Mouse (Mus musculus): ENCODE results near the gene Copz2. TPM values are rescaled to one million over a fixed set of nuclear protein-coding genes. Genes with fewer than 3 reads are reported as not detected.

Gene Copz2
- polyA plus RNA-seq, 1 experiment from 2014 or later = 22.2 TPM

- WGBS = 2% methylated on average over 24 of the region's 24 CpGs
- H3K4me2 ChIP-seq (ENCODE audit: low read length) = peak overlapping the region; percentile 33
- H3K27ac ChIP-seq (ENCODE audit: low read depth, low read length) = peak overlapping the region; percentile 96
- no peaks in the 10 kb centered on the region for H3K27me3 ChIP-seq (replicated peaks; ENCODE audit: control insufficient read depth, insufficient read depth, low read length)
- H3K36me3 ChIP-seq (ENCODE audit: control insufficient read depth, insufficient read depth, low read length) = no peaks in the 10 kb centered on the region
- H3K9ac ChIP-seq (ENCODE audit: low read depth, low read length) = peak overlapping the region; percentile 11
- H3K4me1 ChIP-seq (ENCODE audit: control insufficient read depth, insufficient read depth, low read depth, low read length) = peaks cover 50% of the 10 kb centered on the region
- H3K9me3 ChIP-seq (ENCODE audit: control insufficient read depth, low read length) = no peaks in the 10 kb centered on the region
- H3K4me3 ChIP-seq (ENCODE audit: low read length) = no peak overlapping the region
- peak; percentile 25 for ATAC-seq
Observed at GRCm38 (mm10) chr11:96872441-96873379, 23.0 kb downstream of the Copz2 start.

- Histone ChIP-seq H3K4me1 (ENCODE audit: control insufficient read depth, insufficient read depth, low read depth, low read length) (peaks cover 50% of the 10 kb centered on the region), H3K9ac (ENCODE audit: low read depth, low read length) (peak overlapping the region; percentile 44), H3K4me2 (ENCODE audit: low read length) (no peak overlapping the region), H3K27me3 (replicated peaks; ENCODE audit: control insufficient read depth, insufficient read depth, low read length) (no peaks in the 10 kb centered on the region), H3K36me3 (ENCODE audit: control insufficient read depth, insufficient read depth, low read length) (no peaks in the 10 kb centered on the region), H3K4me3 (ENCODE audit: low read length) (no peak overlapping the region), H3K9me3 (ENCODE audit: control insufficient read depth, low read length) (no peaks in the 10 kb centered on the region), H3K27ac (ENCODE audit: low read depth, low read length) (peak overlapping the region; percentile 96)
- WGBS = 17% methylated on average over 11 of the region's 11 CpGs
- ATAC-seq = no peak
Observed at GRCm38 (mm10) chr11:96873601-96874140, 24.0 kb downstream of the Copz2 start.

GRCm38 (mm10) chr11:96875270-96875669 lies 25.6 kb downstream of the Copz2 start:
- peak overlapping the region; percentile 72 for H3K4me2 ChIP-seq (ENCODE audit: low read length)
- ATAC-seq = no peak
- no peaks in the 10 kb centered on the region for H3K9me3 ChIP-seq (ENCODE audit: control insufficient read depth, low read length)
- H3K36me3 ChIP-seq (ENCODE audit: control insufficient read depth, insufficient read depth, low read length) = no peaks in the 10 kb centered on the region
- peaks cover 50% of the 10 kb centered on the region for H3K4me1 ChIP-seq (ENCODE audit: control insufficient read depth, insufficient read depth, low read depth, low read length)
- H3K4me3 ChIP-seq (ENCODE audit: low read length) = peak overlapping the region; percentile 37
- peak overlapping the region; percentile 96 for H3K27ac ChIP-seq (ENCODE audit: low read depth, low read length)
- WGBS = 8% methylated on average over 4 of the region's 4 CpGs
- H3K27me3 ChIP-seq (replicated peaks; ENCODE audit: control insufficient read depth, insufficient read depth, low read length) = no peaks in the 10 kb centered on the region
- H3K9ac ChIP-seq (ENCODE audit: low read depth, low read length) = peak overlapping the region; percentile 62

GRCm38 (mm10) chr11:96875745-96876144 lies 26.1 kb downstream of the Copz2 start:
- H3K36me3 ChIP-seq (ENCODE audit: control insufficient read depth, insufficient read depth, low read length) = no peaks in the 10 kb centered on the region
- no peaks in the 10 kb centered on the region for H3K9me3 ChIP-seq (ENCODE audit: control insufficient read depth, low read length)
- peak overlapping the region; percentile 37 for H3K4me3 ChIP-seq (ENCODE audit: low read length)
- H3K4me2 ChIP-seq (ENCODE audit: low read length) = peak overlapping the region; percentile 72
- H3K27ac ChIP-seq (ENCODE audit: low read depth, low read length) = peak overlapping the region; percentile 96
- WGBS = under 1% methylated on average over 35 of the region's 35 CpGs
- H3K9ac ChIP-seq (ENCODE audit: low read depth, low read length) = peak overlapping the region; percentile 62
- H3K27me3 ChIP-seq (replicated peaks; ENCODE audit: control insufficient read depth, insufficient read depth, low read length) = no peaks in the 10 kb centered on the region
- H3K4me1 ChIP-seq (ENCODE audit: control insufficient read depth, insufficient read depth, low read depth, low read length) = peaks cover 50% of the 10 kb centered on the region
- ATAC-seq = peak; percentile 90

GRCm38 (mm10) chr11:96876300-96877040 lies 26.8 kb downstream of the Copz2 start:
- H3K27me3 ChIP-seq (replicated peaks; ENCODE audit: control insufficient read depth, insufficient read depth, low read length) = no peaks in the 10 kb centered on the region
- peak overlapping the region; percentile 72 for H3K4me2 ChIP-seq (ENCODE audit: low read length)
- H3K4me3 ChIP-seq (ENCODE audit: low read length) = peak overlapping the region; percentile 9
- ATAC-seq = peak; percentile 65
- no peaks in the 10 kb centered on the region for H3K36me3 ChIP-seq (ENCODE audit: control insufficient read depth, insufficient read depth, low read length)
- H3K27ac ChIP-seq (ENCODE audit: low read depth, low read length) = peak overlapping the region; percentile 96
- WGBS = 5% methylated on average over 13 of the region's 13 CpGs
- H3K9ac ChIP-seq (ENCODE audit: low read depth, low read length) = peak overlapping the region; percentile 62
- H3K4me1 ChIP-seq (ENCODE audit: control insufficient read depth, insufficient read depth, low read depth, low read length) = peaks cover 50% of the 10 kb centered on the region
- no peaks in the 10 kb centered on the region for H3K9me3 ChIP-seq (ENCODE audit: control insufficient read depth, low read length)

- peaks cover 50% of the 10 kb centered on the region for H3K4me1 ChIP-seq (ENCODE audit: control insufficient read depth, insufficient read depth, low read depth, low read length)
- peak overlapping the region; percentile 62 for H3K9ac ChIP-seq (ENCODE audit: low read depth, low read length)
- no peaks in the 10 kb centered on the region for H3K36me3 ChIP-seq (ENCODE audit: control insufficient read depth, insufficient read depth, low read length)
- no peak overlapping the region for H3K4me2 ChIP-seq (ENCODE audit: low read length)
- no peak for ATAC-seq
- H3K4me3 ChIP-seq (ENCODE audit: low read length) = no peak overlapping the region
- WGBS = 30% methylated on average over 4 of the region's 4 CpGs
- H3K27ac ChIP-seq (ENCODE audit: low read depth, low read length) = peak overlapping the region; percentile 96
- H3K9me3 ChIP-seq (ENCODE audit: control insufficient read depth, low read length) = no peaks in the 10 kb centered on the region
- H3K27me3 ChIP-seq (replicated peaks; ENCODE audit: control insufficient read depth, insufficient read depth, low read length) = no peaks in the 10 kb centered on the region
Observed at GRCm38 (mm10) chr11:96877071-96877470, 27.4 kb downstream of the Copz2 start.

- no peak overlapping the region for H3K9ac ChIP-seq (ENCODE audit: low read depth, low read length)
- H3K27ac ChIP-seq (ENCODE audit: low read depth, low read length) = peak overlapping the region; percentile 23; the same call in 1 of the 2 replicates
- H3K4me2 ChIP-seq (ENCODE audit: low read length) = no peak overlapping the region
- H3K4me3 ChIP-seq (ENCODE audit: low read length) = no peak overlapping the region
- H3K9me3 ChIP-seq (ENCODE audit: control insufficient read depth, low read length) = no peaks in the 10 kb centered on the region
- no peak for ATAC-seq
- H3K27me3 ChIP-seq (replicated peaks; ENCODE audit: control insufficient read depth, insufficient read depth, low read length) = no peaks in the 10 kb centered on the region
- H3K4me1 ChIP-seq (ENCODE audit: control insufficient read depth, insufficient read depth, low read depth, low read length) = peaks cover 34% of the 10 kb centered on the region
- no peaks in the 10 kb centered on the region for H3K36me3 ChIP-seq (ENCODE audit: control insufficient read depth, insufficient read depth, low read length)
- 21% methylated on average over 3 of the region's 3 CpGs for WGBS
Observed at GRCm38 (mm10) chr11:96878715-96879114, 29.0 kb downstream of the Copz2 start.

GRCm38 (mm10) chr11:96879359-96879758 lies 29.7 kb downstream of the Copz2 start:
- WGBS = 9% methylated on average over 7 of the region's 7 CpGs
- H3K27me3 ChIP-seq (replicated peaks; ENCODE audit: control insufficient read depth, insufficient read depth, low read length) = no peaks in the 10 kb centered on the region
- H3K4me2 ChIP-seq (ENCODE audit: low read length) = no peak overlapping the region
- no peaks in the 10 kb centered on the region for H3K36me3 ChIP-seq (ENCODE audit: control insufficient read depth, insufficient read depth, low read length)
- H3K4me1 ChIP-seq (ENCODE audit: control insufficient read depth, insufficient read depth, low read depth, low read length) = peaks cover 28% of the 10 kb centered on the region
- H3K9ac ChIP-seq (ENCODE audit: low read depth, low read length) = no peak overlapping the region
- H3K9me3 ChIP-seq (ENCODE audit: control insufficient read depth, low read length) = no peaks in the 10 kb centered on the region
- ATAC-seq = no peak
- no peak overlapping the region for H3K4me3 ChIP-seq (ENCODE audit: low read length)
- H3K27ac ChIP-seq (ENCODE audit: low read depth, low read length) = no peak overlapping the region

- Histone ChIP-seq H3K36me3 (ENCODE audit: control insufficient read depth, insufficient read depth, low read length) (no peaks in the 10 kb centered on the region), H3K4me3 (ENCODE audit: low read length) (no peak overlapping the region), H3K27me3 (replicated peaks; ENCODE audit: control insufficient read depth, insufficient read depth, low read length) (no peaks in the 10 kb centered on the region), H3K9me3 (ENCODE audit: control insufficient read depth, low read length) (no peaks in the 10 kb centered on the region), H3K27ac (ENCODE audit: low read depth, low read length) (no peak overlapping the region), H3K4me2 (ENCODE audit: low read length) (no peak overlapping the region), H3K9ac (ENCODE audit: low read depth, low read length) (no peak overlapping the region), H3K4me1 (ENCODE audit: control insufficient read depth, insufficient read depth, low read depth, low read length) (peaks cover 18% of the 10 kb centered on the region)
- no peak for ATAC-seq
- 83% methylated on average over 9 of the region's 9 CpGs for WGBS
Observed at GRCm38 (mm10) chr11:96880296-96880695, 30.6 kb downstream of the Copz2 start.

All from hindbrain, embryonic 16.5 days (tissue).